Mouse (Mus musculus) layer of hippocampus, postnatal 14 days (tissue): ENCODE results near the gene Birc2. TPM values are rescaled to one million over a fixed set of nuclear protein-coding genes. Genes with fewer than 3 reads are reported as not detected.

Experiments
- DNase-seq, 2 experiments: peaks; one replicate each; pipeline ENCODE4 v3.0.0; 2021 to 2022; ENCODE audit warnings: low spot score in 2 of 2, mixed read lengths in 1 of 2
- total RNA-seq, 2 experiments: library from RNA; stranded (reverse); gene quantifications; 2 replicates each; pipeline ENCODE4 v1.2.3; 2021

Birc2 gene
- total RNA-seq, 2 experiments from 2014 or later, result 34.9 to 35.4 TPM

DNA sequence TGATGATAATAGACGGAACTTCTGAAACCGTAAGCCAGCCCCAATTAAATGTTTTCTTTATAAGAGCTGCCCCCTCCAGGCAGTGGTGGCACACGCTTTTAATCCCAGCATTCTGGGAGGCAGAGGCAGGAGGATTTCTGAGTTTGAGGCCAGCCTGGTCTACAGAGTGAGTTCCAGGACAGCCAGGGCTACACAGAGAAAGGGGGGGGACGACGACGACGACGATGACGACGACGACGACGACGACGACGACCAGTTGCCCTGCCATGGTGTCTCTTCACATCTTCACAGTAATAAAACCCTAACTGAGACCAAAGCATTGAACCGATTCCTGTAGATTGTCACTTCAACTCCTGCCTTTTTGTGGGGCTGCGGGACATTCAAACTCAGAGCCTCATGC is 11.3 kb upstream of the Birc2 start:
- DNase-seq, result no peak

DNA sequence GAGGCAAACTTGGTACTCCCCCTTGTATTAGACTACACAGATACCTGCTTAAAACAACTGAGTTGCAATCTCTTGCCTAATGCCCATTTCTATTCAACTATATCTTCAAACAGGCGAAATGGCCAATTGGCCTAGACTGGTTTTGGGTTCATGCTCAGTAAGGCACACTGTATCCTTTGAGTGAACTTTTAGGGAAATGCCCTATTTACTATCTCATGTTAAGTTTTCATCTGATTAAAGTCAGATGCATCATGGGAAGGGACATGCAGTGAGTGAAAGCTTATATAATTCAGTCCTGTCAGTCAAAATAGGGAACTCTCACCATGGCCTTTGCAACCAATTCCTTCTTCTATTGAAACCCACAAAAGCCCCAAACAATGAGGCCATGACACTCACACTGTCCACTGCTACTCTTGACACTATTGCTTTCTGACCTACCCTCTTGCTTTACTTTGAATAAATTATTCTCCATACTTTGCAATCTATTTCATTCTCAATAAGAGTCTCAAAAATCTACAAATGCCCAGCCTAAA is 9.9 kb upstream of the Birc2 start:
- DNase-seq, result no peak

DNA sequence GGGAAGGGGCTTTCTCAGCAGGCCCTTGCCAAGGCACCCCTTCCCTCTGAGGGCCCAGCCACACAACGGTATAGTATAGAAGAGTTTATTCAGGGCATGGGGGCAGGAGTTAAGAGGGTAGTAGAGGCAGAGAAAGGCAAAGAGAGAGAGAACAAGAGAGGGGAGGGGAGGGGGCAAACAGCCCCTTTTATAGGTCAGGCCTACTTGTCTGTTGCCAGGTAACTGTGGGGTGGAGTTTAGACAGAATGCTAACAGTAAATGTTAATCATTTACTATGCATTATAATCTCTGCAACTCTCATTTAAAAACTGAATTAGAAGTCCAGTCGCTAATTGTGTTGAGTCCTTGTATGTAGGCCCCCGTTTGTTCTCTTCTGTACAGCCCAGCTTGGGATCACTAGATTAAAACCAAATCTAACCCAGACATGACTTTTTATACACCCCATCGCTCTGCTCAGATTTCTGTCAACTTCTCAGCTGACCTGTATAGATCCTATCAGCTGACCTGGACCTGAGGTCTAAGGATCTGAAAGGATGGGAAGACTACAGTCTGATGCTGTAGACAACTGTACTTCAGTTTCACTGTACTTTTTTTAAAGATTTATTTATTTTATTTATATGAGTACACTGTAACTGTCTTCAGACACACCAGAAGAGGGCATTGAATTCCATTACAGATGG is 8.5 kb upstream of the Birc2 start:
- no peak for DNase-seq

- no peak for DNase-seq
Measured at GRCm38 (mm10) chr9:7841221-7841620, 4.4 kb upstream of the Birc2 start.

DNA sequence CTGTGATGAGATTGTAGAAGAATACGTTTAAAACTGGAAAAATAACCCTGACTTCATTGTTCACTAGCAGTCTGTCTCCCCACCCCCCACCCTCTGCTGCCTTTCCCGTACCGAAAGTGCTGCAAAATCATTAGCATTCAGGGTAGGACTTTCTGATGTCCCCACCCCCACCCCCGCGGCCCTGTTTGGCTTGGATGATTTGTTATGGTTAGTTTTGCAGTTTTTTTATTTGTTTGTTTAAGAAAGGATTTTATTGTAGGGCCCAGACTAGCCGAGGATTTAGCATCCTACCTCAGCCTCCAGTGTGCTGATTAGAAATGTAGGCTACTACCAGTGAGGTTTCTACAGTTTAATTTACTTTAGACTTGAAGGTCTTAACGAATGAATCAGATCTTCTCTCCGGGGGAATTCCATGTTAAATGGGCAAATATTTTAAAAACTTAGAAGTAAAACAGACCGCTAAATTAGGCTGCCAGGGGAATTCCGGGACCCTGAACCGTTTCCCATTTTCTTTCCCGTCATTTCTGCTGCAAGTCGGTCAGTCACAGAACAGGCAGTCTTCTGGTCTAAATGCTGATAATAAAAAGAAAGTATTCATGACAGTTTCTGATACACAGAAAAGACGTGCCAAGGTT is 1.1 kb upstream of the Birc2 start:
- DNase-seq, result peak; percentile 5 to 8

DNA sequence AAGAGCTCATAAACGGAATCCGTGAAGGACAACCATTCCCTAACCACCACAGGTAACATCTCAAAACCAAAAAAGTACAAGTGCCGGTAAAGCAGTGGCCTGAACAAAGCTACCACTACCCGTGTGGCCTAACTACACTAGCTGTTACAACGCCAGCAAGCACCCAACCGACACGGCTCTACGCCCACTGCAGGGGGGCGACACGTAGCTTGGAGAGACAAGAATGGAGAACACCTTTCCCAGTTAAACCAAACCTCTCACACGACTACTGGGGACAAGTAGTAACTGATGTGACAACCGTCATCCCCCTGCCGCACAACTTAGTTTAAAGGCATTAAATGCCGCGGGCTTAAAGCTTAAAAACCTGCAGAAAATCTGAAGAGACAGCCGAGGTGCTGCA is 533 bp downstream of the Birc2 start:
- DNase-seq, result peak; percentile 26 to 31

DNA sequence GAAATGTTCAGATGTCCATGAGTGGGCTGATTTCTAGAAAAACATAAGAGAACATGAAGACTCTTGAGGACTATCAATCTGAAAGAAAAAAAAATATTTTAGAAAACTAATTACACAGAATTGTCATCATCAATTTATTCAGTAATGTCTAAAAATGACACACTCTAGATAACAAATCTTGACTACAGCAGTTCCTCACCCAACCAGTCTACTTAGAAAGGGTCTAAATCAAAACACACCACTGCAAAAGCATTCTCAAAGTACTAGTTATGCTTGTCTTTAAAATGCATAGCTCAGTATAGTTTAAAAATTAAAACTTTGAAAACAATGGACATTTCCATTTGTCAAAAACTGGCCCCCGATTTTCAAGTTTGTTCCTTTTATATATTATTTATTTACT is 1.6 kb downstream of the Birc2 start:
- no peak for DNase-seq

GRCm38 (mm10) chr9:7833421-7833820 is 3.4 kb downstream of the Birc2 start:
- no peak for DNase-seq

GRCm38 (mm10) chr9:7829531-7830528 is 7.0 kb downstream of the Birc2 start:
- DNase-seq, result no peak

DNA sequence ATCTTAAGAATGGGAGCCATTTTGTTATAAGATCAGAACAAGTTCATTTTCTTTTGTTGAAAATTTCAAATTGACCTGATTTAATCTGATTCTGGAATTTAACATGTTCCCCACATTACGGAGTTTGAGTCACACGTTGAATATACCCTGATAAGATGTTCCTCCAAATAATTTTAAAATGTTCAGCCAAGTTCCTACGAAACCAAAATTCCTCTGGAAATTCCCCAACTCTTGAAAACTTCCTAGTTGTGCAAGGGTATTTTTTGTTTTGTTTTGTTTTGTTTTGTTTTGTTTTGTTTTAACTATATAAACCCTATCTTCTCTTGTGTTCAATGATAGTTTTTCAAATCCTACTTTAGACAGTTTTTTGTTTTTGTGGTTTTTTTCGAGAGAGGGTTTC is 8.2 kb downstream of the Birc2 start:
- DNase-seq, result no peak

GRCm38 (mm10) chr9:7824916-7825315 is 11.9 kb downstream of the Birc2 start:
- DNase-seq, result no peak

DNA sequence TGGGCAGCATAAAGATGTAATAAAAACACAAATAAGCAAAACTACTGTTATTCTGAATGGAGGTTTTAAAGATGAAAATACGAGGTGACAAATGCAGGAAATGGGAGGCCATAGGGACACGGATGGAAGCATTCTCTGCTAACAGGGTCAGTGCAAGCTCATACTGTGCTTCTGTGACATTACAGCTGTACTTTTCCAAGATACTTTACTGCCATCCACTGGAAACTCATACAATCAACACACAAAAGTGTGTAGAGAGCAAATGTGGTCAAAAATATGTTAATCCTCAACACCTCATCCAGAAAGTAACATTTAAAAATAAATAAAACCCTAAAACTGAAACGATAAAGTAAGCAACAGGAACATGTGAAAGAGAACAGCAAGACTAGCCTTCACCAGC is 14.1 kb downstream of the Birc2 start:
- DNase-seq, result no peak

DNA sequence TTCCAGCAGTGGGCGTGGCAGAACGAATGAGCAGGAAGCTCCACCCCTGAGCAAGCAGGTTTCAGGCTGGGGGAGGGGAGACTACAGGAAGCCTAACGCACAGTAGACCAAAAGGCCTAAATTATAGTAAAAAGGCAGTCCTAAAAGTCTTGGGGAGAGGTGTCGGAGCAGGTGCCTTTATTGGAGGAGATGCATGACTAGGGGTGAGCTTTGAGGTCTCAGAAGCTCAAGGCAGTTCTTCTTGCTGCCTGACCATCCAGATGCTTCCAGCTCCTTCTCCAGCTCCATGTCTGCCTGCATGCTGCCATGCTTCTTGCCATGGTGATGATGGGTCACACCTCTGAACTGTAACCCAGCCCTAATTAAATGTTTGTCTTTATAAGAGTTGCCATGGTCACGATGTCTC is 31.8 kb downstream of the Birc2 start:
- DNase-seq, result no peak

DNA sequence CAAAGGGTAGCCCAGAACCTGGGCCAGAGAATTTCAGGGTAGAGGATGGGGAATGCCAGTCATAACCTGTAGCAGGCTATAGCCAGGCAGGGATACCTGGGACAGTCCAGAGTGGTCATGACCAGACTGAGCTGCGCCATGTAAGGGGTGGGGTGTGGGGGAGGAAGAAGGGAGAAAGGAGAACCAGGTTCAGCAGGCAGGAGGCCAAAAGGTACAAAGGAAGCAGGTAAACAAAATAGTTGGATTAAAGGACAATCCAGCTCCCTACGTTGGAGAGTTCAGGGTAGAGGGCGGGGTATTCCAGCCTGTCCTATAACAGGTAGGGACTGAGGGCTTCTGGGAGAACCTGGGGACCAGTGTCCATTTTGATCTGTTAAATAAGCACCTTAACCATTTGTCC is 38.3 kb downstream of the Birc2 start:
- DNase-seq, result no peak

DNA sequence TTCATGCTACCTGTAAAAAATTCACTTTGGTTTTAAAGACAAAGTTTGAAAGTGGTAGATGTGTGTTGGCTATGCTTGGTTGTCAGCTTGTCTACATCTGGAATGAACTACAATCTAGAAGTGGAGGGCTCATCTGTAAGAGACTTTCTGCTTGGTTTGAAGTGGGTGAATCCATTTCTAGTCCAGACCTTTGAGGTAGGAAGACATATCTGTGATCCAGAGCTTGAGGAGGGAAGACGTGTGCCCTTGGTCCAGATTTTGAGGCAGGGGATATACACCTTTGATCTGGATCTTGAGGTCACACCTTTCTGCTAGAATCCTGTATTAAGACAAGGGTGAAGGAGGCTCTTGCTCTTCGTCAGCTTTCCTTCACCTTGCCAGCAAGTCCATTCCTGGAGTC is 39.3 kb downstream of the Birc2 start:
- no peak for DNase-seq

GRCm38 (mm10) chr9:7796129-7796864 is 40.6 kb downstream of the Birc2 start:
- no peak for DNase-seq

GRCm38 (mm10) chr9:7795581-7795980 is 41.3 kb downstream of the Birc2 start:
- no peak for DNase-seq

GRCm38 (mm10) chr9:7793561-7793960 is 43.3 kb downstream of the Birc2 start:
- DNase-seq, result no peak

- DNase-seq, result no peak
Measured at GRCm38 (mm10) chr9:7790580-7791084, 46.2 kb downstream of the Birc2 start.

GRCm38 (mm10) chr9:7789764-7790575 is 46.9 kb downstream of the Birc2 start:
- no peak for DNase-seq
